Mouse (Mus musculus): ENCODE data around the gene Adarb2.
A peak's percentile ranks its signal among the peaks of the same experiment; 100 is the strongest.

The Adarb2 gene

DNA sequence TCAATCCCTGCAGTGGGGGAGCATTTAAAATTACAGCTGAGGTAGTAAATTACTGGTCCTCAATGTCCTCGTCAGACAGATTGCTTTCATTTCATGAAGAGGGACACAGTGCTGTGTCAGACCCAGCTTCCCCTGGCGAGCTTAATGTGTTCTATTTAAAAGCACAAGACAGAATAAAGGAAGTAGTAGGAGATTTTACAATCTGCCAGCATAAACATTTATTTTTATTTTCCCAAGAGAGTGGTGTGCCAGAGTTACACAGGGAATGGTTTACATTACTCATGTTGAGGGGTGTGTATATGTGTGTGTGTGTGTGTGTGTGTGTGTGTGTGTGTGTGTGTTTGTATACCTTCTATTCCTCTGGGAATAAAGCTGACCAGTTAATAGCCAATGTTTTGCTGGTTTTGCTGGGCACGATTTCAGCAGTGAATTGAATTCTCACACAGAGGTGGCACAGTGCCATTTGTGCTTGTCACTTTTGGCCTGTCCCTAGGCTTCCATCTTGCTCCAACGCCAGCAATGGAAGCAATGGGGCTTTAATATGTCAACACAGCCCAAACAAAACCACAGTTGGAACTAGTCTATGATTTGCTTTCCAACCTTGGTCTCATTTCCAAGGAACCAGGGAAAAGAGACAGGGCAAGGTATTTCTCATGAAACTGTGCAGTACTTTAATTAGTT is 282.1 kb downstream of the Adarb2 start:
- no peak for DNase-seq (ENCODE audit: extremely low spot score, low read depth, low spot score)

- peak; percentile 8 for DNase-seq (ENCODE audit: extremely low spot score, low read depth, low spot score)
These were observed 285.2 kb downstream of the Adarb2 start for GRCm38 (mm10) chr13:8487756-8488434.

GRCm38 (mm10) chr13:8493363-8493762 is 290.7 kb downstream of the Adarb2 start:
- no peak for DNase-seq (ENCODE audit: extremely low spot score, low read depth, low spot score)

DNA sequence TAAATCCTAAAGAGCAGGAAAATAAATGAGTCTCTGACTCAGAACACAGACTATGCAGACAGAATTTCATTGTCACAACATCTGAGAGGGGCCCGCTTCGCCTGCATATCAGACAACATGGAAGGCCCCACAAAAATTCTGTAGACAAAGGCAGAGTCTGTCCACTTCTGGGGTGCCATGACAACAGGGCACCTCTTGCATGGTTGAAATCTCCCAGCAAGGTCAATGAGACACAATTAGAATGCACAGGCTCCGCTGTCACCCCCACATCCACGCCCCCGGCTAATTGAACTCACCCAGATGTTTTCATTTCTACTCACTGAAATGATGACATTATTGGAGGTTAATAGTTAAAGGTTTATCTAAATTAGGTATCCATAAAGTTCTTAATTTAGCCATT is 296.9 kb downstream of the Adarb2 start:
- no peak for DNase-seq (ENCODE audit: extremely low spot score, low read depth, low spot score)

- no peak for DNase-seq (ENCODE audit: extremely low spot score, low read depth, low spot score)
These were observed 308.6 kb downstream of the Adarb2 start for GRCm38 (mm10) chr13:8511069-8511817.

GRCm38 (mm10) chr13:8515979-8516715 is 313.5 kb downstream of the Adarb2 start:
- DNase-seq (ENCODE audit: extremely low spot score, low read depth, low spot score), result no peak

DNA sequence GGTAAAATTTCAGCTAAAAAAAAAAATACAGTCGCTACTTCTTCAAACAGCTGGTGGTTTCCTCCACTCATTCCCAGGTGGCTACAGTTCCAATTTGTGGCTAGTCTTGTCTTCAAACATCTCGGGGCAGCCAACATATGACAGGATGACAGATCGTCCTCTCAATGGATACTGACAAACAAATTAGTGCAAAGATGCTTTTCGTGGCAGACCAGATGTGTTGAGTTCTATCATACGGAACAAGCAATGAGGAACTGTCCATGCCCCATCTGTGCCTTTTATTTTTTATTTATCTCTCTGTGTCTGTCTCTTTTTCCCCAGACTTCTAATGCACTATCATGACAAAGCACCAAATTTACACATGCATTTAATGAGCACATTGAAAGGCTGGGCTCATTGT is 316.5 kb downstream of the Adarb2 start:
- DNase-seq (ENCODE audit: extremely low spot score, low read depth, low spot score), result no peak

DNA sequence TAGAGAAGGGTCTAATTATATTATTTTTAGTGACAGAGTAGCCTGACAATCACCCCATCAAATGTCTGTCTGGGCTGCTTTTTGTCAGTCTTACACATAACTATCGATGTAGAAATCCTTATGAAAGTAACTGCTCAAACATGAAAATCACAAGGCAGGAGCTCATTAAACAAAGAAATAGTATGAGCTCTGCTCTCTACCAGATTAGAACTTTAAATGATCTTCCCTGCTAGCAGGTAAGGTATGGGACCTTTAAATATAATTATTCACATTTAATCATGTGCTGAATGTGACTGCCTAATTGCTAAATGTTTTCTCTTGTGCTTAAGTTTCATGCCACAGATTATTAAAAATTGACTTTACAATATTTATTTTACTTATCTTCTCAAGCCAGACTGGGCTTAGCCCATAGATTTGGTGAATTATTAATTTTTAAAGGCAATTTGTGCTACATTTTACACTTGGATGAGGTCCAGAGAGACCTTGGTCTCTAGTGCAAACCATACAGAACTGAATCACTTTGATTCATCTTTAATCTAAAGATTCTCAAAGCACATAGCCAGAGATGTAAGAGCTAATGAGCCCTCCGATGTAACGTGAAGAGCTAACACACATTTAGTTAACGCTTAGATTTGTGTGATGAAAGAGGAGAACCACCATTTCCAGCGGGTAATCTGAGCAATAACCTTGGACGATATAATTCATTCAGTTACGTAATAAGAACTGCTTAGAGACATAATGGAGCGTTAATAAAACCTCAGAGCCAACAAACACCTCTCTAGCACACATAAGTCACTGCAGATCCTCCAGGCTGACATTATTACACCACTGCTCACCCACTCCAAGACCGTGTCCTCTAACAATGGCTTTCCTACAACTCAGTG is 323.3 kb downstream of the Adarb2 start:
- DNase-seq (ENCODE audit: extremely low spot score, low read depth, low spot score), result no peak

DNA sequence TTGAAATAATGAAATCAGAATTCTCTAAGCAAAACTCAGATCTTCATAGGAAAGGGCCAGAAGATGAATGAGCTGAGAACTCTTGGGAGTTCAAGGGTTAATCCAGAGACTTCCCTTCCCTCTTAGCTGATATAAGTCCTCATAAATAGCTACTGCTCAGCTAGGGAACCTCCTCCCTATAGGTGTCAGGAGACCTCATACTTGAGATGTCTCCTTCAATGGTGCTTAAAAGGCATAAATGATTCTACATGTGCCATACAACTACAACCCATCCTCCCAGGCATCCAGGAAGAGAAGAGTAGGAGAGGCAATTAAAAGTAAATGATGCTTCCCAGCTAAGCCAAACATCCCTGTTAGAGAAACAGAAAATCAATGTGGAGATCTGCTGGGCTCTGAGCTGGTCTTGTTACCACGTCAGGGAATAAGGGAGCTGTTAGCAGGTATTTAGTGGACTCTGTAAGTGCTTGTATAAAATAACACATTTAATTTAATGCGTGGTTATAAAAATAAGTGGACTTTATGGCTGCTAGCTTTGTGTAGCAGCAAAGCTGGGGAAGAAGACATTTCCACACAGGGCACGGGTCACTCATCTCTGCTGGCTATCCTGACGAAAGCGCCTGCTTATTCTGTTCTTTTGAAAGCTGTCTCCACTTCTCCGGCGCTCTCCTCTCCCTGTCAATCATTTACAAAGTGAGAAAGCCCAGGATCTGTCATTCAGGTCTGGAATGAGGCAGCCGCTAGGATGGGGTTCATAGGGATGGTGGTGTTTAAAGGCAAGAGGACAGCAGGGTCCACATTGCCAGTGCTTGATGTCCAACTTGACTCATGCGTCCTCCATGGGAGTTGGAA is 331.8 kb downstream of the Adarb2 start:
- no peak for DNase-seq (ENCODE audit: extremely low spot score, low read depth, low spot score)

- DNase-seq (ENCODE audit: extremely low spot score, low read depth, low spot score), result no peak
These were observed 335.8 kb downstream of the Adarb2 start for GRCm38 (mm10) chr13:8538481-8538880.

- DNase-seq (ENCODE audit: extremely low spot score, low read depth, low spot score), result no peak
These were observed 336.2 kb downstream of the Adarb2 start for GRCm38 (mm10) chr13:8538896-8539295.

- no peak for DNase-seq (ENCODE audit: extremely low spot score, low read depth, low spot score)
These were observed 340.0 kb downstream of the Adarb2 start for GRCm38 (mm10) chr13:8542684-8543083.

DNA sequence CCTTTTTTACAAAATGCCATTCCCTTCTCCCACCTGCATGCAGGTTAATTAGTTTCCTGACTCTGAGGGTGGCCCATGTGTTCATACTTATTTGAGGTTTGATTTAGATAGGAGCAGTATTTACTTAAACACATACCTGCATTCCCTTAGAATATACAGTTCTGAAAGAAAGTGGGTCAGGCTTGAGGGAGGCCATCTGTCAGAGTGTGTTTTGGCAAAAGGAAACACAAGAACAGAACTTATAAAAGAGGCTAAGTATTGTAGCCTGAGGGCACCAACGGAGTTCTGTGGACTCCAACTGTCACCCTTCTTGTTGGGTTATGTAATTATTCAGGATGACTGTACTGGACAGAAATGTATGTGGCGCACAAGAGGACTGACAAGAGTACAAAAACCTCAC is 349.6 kb downstream of the Adarb2 start:
- DNase-seq (ENCODE audit: extremely low spot score, low read depth, low spot score), result no peak

GRCm38 (mm10) chr13:8557784-8558183 is 355.1 kb downstream of the Adarb2 start:
- no peak for DNase-seq (ENCODE audit: extremely low spot score, low read depth, low spot score)

- DNase-seq (ENCODE audit: extremely low spot score, low read depth, low spot score), result no peak
These were observed 357.8 kb downstream of the Adarb2 start for GRCm38 (mm10) chr13:8560485-8560884.

- DNase-seq (ENCODE audit: extremely low spot score, low read depth, low spot score), result no peak
These were observed 360.5 kb downstream of the Adarb2 start for GRCm38 (mm10) chr13:8563161-8563560.

- DNase-seq (ENCODE audit: extremely low spot score, low read depth, low spot score), result peak; percentile 53
These were observed 364.7 kb downstream of the Adarb2 start for GRCm38 (mm10) chr13:8567111-8568026.

GRCm38 (mm10) chr13:8570269-8570668 is 367.6 kb downstream of the Adarb2 start:
- no peak for DNase-seq (ENCODE audit: extremely low spot score, low read depth, low spot score)

Measured in hindlimb bud, embryonic 11.5 days (tissue).